Mouse (Mus musculus): ENCODE measurements around the gene Cux2. TPM values are rescaled to one million over a fixed set of nuclear protein-coding genes. Genes with fewer than 3 reads are reported as not detected.

The Cux2 gene
- polyA plus RNA-seq (2011; ENCODE audit: insufficient read depth, insufficient read length, low replicate concordance, missing spikeins) = 0.41 and 1.2 TPM in 2 replicates

DNA sequence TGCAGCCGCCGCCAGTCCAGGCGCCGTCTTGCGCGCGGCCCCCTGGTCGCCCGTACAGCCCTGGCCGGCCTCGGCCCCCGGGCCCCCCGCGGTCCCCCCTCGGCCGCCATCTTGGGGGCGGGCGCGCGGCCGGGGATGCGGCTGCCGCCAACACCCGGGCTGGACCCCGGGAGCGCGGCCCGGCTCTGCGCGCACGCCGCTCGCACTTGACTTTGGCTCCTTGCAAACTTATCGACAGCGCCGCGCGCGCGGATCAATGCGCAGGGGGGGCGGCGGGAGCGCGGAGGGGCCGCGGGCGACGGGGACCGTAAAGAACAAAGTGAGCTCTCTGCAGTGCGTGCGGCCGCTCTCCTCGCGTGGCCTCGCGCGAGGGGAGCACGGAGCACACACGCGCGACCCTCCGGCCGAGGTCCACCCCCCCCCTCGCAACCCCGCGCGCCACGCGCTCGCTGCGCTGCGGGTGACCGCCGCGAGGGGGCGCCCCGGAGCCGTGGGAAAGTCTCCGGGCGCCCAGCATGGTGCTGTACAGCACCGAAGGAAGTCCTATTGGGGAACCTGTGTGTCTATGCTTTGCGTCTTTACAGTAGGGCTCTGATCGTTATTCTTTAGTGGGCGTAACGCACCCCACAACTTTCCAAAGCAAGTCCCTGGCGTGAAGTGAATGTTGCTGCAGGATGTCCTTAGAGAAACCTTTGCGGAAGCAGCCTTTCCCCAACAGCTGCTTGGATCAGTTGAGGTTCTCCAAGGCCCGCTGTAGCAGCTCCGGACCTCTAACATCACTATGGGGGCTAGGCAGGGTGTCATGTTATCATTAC lies at the start of gene Cux2:
Cux2 (minus strand) TSS at position 86 of the 815 bp plus-strand sequence.
- no peaks in the 10 kb centered on the region; the same call in 1 of the 2 replicates for H3K4me1 ChIP-seq (ENCODE audit: control insufficient read depth, insufficient read depth, low read length)
- TF ChIP-seq CTCF (IDR thresholded peaks at IDR 0.05; ENCODE audit: control insufficient read depth, insufficient read depth, low read length) (peak; percentile 50; the same call in 1 of the 2 replicates), POLR2A (IDR thresholded peaks at IDR 0.05; ENCODE audit: borderline replicate concordance, control insufficient read depth, low read depth, low read length) (no peak)
- 2% methylated on average over 90 of the region's 90 CpGs for WGBS
- H3K27ac ChIP-seq (ENCODE audit: control insufficient read depth, insufficient read depth, low read depth, low read length, poor library complexity) = no peak within 1 kb of the TSS
- peak within 1 kb of the TSS; percentile 38 for H3K4me3 ChIP-seq (replicated peaks; ENCODE audit: control insufficient read depth, low read depth, low read length)

DNA sequence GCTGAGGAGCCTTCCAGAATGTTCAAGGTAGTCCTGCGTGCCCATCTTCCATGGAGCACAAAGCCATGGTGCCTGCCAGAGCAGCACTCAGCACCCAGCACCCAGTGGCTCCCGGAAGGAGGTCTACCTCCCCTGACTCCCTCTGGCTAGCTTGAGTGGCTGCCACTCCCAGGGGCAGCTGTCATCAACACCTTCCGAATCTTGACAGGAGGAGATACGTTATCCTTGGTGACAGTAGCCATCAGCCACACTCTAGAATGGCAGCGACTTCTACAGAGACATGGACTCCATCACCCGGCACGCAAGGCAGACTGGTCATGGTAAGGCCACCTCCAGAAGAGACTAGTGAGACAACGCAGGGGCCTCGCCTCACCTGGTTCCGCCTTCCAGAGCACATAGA lies 44.5 kb upstream of the Cux2 start:
- no peak for TF ChIP-seq POLR2A (IDR thresholded peaks at IDR 0.05; ENCODE audit: borderline replicate concordance, control insufficient read depth, low read depth, low read length)
- TF ChIP-seq CTCF (IDR thresholded peaks at IDR 0.05; ENCODE audit: control insufficient read depth, insufficient read depth, low read length) = no peak
- no peaks in the 10 kb centered on the region for H3K4me1 ChIP-seq (ENCODE audit: control insufficient read depth, insufficient read depth, low read length)
- 86% methylated on average over 10 of the region's 10 CpGs for WGBS
- no peak overlapping the region for H3K4me3 ChIP-seq (replicated peaks; ENCODE audit: control insufficient read depth, low read depth, low read length)
- no peak overlapping the region for H3K27ac ChIP-seq (ENCODE audit: control insufficient read depth, insufficient read depth, low read depth, low read length, poor library complexity)

DNA sequence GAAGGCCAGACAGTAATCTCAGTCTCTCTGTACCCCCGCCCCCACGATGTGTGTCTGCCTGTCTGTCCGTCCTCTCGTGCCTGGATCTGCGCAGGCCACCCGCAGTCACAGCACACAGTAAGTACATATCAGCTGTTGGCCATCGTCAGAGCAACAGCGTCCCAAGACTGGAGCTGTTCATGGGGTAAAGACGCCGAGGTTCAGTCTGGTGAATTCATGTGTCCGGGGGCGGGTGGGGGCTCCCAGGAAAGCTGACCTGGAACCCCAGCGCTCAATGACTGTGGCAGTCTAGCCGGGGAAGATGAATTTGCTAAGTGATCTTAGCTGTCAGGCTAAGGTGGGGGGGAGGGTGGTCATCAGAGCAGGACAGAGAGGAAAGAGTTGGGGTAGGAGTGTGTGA lies 43.8 kb upstream of the Cux2 start:
- TF ChIP-seq POLR2A (IDR thresholded peaks at IDR 0.05; ENCODE audit: borderline replicate concordance, control insufficient read depth, low read depth, low read length) (no peak), CTCF (IDR thresholded peaks at IDR 0.05; ENCODE audit: control insufficient read depth, insufficient read depth, low read length) (no peak)
- Histone ChIP-seq H3K4me3 (replicated peaks; ENCODE audit: control insufficient read depth, low read depth, low read length) (no peak overlapping the region), H3K4me1 (ENCODE audit: control insufficient read depth, insufficient read depth, low read length) (no peaks in the 10 kb centered on the region), H3K27ac (ENCODE audit: control insufficient read depth, insufficient read depth, low read depth, low read length, poor library complexity) (no peak overlapping the region)
- 85% methylated on average over 14 of the region's 14 CpGs for WGBS

DNA sequence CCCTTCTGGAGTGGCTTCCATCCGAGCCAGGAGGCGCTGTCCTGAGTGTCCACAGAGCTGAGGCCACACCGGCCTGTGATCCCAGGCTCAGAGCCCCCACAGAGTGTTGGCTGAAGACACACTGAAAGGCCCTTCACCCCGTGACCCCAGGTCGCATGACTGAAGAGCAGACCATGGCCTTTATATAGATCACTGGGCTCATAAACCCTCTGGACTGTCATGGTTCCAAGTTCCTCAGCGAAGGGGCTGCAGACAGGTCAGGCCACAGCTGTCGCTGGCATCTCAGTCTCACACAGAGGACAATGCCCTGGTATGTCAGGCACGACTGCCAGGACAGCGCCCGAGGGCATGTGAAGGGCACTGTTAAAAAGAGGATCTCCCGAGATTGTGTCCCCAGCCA lies 42.9 kb upstream of the Cux2 start:
- no peak for TF ChIP-seq CTCF (IDR thresholded peaks at IDR 0.05; ENCODE audit: control insufficient read depth, insufficient read depth, low read length)
- TF ChIP-seq POLR2A (IDR thresholded peaks at IDR 0.05; ENCODE audit: borderline replicate concordance, control insufficient read depth, low read depth, low read length) = no peak
- WGBS = 80% methylated on average over 11 of the region's 11 CpGs

DNA sequence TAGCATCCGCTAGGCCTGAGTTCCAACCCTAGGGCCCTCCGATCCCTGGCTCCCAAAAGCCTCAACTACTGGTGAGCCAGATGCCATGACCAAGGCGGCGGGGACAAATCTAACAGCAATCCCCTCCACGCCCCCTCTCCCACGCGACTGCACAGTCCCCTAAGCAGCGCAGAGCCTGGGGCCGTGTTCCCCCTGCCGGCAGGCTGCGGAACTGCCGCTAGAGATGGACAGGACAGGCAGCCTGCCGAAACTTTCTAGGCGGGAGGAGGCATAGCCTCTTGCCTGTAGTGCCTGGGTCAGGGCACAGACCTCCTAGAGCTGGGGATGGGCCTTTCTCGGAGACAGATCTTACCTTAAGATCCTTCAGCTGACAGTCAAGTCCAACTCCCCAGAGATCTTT lies 41.2 kb upstream of the Cux2 start:
- no peaks in the 10 kb centered on the region; the same call in 1 of the 2 replicates for H3K4me1 ChIP-seq (ENCODE audit: control insufficient read depth, insufficient read depth, low read length)
- no peak overlapping the region for H3K4me3 ChIP-seq (replicated peaks; ENCODE audit: control insufficient read depth, low read depth, low read length)
- WGBS = 16% methylated on average over 15 of the region's 15 CpGs
- no peak overlapping the region for H3K27ac ChIP-seq (ENCODE audit: control insufficient read depth, insufficient read depth, low read depth, low read length, poor library complexity)
- TF ChIP-seq CTCF (IDR thresholded peaks at IDR 0.05; ENCODE audit: control insufficient read depth, insufficient read depth, low read length) (peak; percentile 79), POLR2A (IDR thresholded peaks at IDR 0.05; ENCODE audit: borderline replicate concordance, control insufficient read depth, low read depth, low read length) (no peak; the same call in 1 of the 2 replicates)

More for the DNA sequence above, 42.9 kb upstream of the Cux2 start:
- no peak overlapping the region for H3K4me3 ChIP-seq (replicated peaks; ENCODE audit: control insufficient read depth, low read depth, low read length)
- H3K4me1 ChIP-seq (ENCODE audit: control insufficient read depth, insufficient read depth, low read length) = no peaks in the 10 kb centered on the region
- H3K27ac ChIP-seq (ENCODE audit: control insufficient read depth, insufficient read depth, low read depth, low read length, poor library complexity) = no peak overlapping the region

DNA sequence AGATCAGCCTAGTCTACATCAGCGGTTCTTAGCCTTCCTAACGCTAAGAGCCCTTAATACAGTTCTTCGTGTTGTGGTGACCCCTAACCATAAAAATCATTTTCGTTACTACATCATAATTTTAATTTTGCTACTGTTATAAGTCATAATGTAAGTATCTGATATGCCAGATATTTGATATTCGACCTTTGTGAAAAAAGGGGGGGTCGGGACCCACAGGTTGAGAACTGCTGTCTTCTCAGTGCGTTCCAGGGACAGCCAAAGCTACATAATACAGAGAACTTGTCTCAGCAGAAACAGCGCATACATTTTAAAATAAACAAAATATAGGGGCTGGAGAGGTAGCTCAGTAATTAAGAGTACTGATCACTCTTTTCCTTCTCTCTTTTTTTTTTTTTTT lies 39.8 kb upstream of the Cux2 start:
- 81% methylated on average over 8 of the region's 8 CpGs for WGBS
- Histone ChIP-seq H3K4me3 (replicated peaks; ENCODE audit: control insufficient read depth, low read depth, low read length) (no peak overlapping the region), H3K4me1 (ENCODE audit: control insufficient read depth, insufficient read depth, low read length) (no peaks in the 10 kb centered on the region; the same call in 1 of the 2 replicates), H3K27ac (ENCODE audit: control insufficient read depth, insufficient read depth, low read depth, low read length, poor library complexity) (no peak overlapping the region)
- TF ChIP-seq POLR2A (IDR thresholded peaks at IDR 0.05; ENCODE audit: borderline replicate concordance, control insufficient read depth, low read depth, low read length) (no peak), CTCF (IDR thresholded peaks at IDR 0.05; ENCODE audit: control insufficient read depth, insufficient read depth, low read length) (no peak)

DNA sequence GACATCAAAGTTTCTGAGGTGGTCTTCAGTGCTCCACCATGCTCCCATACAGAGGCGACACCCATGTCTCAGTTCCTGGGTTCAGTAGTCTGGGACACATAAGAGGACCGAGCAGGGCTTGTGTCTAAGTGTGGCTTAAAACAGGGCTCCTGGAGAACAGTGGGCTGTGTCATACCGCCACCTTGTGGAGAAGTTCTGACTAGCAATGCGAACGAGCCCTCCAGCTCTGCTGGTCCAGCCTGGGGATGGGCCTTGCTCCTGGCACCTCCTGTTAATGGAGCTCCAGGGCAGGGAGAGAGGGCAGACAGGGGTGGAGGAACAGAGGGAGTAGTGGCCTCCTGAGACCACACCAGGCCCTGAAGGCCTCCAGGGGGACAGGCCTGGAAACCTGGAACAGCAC lies 39.0 kb upstream of the Cux2 start:
- WGBS = 2% methylated on average over 5 of the region's 5 CpGs
- H3K27ac ChIP-seq (ENCODE audit: control insufficient read depth, insufficient read depth, low read depth, low read length, poor library complexity) = no peak overlapping the region
- TF ChIP-seq POLR2A (IDR thresholded peaks at IDR 0.05; ENCODE audit: borderline replicate concordance, control insufficient read depth, low read depth, low read length) = no peak
- peak; percentile 95 for TF ChIP-seq CTCF (IDR thresholded peaks at IDR 0.05; ENCODE audit: control insufficient read depth, insufficient read depth, low read length)
- H3K4me1 ChIP-seq (ENCODE audit: control insufficient read depth, insufficient read depth, low read length) = no peaks in the 10 kb centered on the region; the same call in 1 of the 2 replicates
- H3K4me3 ChIP-seq (replicated peaks; ENCODE audit: control insufficient read depth, low read depth, low read length) = no peak overlapping the region

DNA sequence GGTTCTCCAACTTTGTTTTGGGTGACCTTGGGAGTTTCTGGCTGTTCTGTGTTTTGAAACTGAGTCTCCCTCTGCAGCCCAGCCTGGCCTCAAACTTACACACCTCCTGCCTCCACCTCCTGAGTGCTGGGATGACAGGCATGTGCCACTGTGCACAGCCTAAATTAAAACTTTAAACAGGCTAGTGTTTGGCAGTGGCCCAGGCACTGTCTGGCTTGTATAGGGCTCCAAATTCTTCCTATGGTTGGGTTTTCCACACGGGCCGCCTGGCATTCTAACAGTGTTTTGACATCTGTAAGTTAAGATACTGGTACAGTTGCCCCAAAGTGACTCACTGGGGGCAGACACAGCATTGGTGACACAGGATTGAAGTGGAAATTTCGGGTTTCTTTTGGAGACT lies 36.2 kb upstream of the Cux2 start:
- 72% methylated on average over 3 of the region's 3 CpGs for WGBS
- TF ChIP-seq POLR2A (IDR thresholded peaks at IDR 0.05; ENCODE audit: borderline replicate concordance, control insufficient read depth, low read depth, low read length) = no peak
- TF ChIP-seq CTCF (IDR thresholded peaks at IDR 0.05; ENCODE audit: control insufficient read depth, insufficient read depth, low read length) = no peak
- H3K4me1 ChIP-seq (ENCODE audit: control insufficient read depth, insufficient read depth, low read length) = no peaks in the 10 kb centered on the region; the same call in 1 of the 2 replicates
- no peak overlapping the region for H3K4me3 ChIP-seq (replicated peaks; ENCODE audit: control insufficient read depth, low read depth, low read length)
- H3K27ac ChIP-seq (ENCODE audit: control insufficient read depth, insufficient read depth, low read depth, low read length, poor library complexity) = no peak overlapping the region
